Mouse (Mus musculus) layer of hippocampus, adult 9-10 months (tissue): ENCODE results near the gene Gna12.

Experiments
- DNase-seq: peaks from one replicate; pipeline ENCODE4 v3.0.0; 2022; ENCODE audit warnings: low spot score

The Gna12 gene

GRCm38 (mm10) chr5:140752041-140752440 is 78.2 kb downstream of the Gna12 start:
- DNase-seq, result no peak

- DNase-seq, result peak; percentile 48
Measured at GRCm38 (mm10) chr5:140750925-140751324, 79.3 kb downstream of the Gna12 start.

GRCm38 (mm10) chr5:140749062-140749875 is 81.0 kb downstream of the Gna12 start:
- DNase-seq, result peak; percentile 51

DNA sequence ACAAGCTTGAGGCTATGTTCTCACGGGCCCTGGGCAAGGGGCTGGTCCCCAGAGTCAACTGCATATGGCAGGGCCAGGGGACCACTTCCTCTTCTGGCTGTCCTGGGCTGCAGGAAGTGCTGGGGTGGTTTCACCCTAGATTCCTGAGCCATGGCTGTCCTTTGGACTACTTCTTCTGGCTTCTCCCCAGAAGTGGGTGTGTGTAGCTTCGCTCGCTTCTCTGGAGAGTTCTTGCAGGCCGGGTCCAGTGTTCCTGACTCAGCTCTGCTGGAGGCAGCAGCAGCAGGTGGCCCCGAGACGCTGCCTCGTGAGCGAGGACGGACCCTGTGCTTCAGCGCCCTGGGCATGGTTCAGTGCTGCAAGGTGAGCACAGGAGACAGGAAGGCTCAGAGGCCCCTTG is 81.8 kb downstream of the Gna12 start:
- no peak for DNase-seq

- no peak for DNase-seq
Measured at GRCm38 (mm10) chr5:140743706-140744131, 86.5 kb downstream of the Gna12 start.

DNA sequence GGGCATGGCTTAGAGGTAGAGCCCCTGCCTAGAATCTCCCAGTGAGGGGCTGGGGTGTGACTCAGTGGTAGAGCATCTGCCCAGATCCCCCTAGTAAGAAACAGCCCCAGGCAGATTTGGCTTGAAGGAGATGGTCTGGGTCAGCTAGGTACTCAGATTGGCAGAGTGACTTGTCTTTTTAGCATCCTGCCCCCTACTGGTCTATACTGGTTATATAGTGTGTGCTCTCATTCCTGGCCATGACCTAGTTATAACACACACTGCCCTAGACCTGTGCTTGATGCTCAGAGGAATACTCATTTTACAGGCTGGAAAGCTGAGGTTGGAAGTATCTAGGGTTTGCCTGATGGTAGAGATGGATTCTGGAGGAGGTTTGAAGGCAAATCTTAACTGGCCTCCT is 88.4 kb downstream of the Gna12 start:
- peak; percentile 51 for DNase-seq

DNA sequence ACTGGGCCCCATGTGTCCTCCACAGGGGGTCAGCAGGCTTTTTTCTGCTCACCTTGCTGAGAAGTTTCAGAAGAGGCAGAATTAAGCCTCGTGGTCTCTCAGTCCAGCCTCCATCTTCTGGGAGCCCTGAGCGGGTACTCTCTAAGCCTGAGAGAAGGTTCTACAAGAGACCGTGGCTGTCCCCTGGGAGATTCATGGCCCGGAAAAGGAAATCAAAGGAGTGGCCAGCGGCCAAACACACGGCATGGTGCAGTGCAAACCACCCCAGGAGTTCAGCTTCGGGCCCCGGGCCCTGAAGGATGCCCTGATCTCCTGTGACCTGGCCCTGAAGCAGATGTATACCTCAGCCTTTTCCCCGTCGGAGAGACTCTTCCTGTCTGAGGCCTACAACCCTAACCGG is 89.2 kb downstream of the Gna12 start:
- DNase-seq, result no peak

GRCm38 (mm10) chr5:140739813-140740212 is 90.4 kb downstream of the Gna12 start:
- DNase-seq, result no peak

GRCm38 (mm10) chr5:140736166-140736565 is 94.1 kb downstream of the Gna12 start:
- no peak for DNase-seq

DNA sequence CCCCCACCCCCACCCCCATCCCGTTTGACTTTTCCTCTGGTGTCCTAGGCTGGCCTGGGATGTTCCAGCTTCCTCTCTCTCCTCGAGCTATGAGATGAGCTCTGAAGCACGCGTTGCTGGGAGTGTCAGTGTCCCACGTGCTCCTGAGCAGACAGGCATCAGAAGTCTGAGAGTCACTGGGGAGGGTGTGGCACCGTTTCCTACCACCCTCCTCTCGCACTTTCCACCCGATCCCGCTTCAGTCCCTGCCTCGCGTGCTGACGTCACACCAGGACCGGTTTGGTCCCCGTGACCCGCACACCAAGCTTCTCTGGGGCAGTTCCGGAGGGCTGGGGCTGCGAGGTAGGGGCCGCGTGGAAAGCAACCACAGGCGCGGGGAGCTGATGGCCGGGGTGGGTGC is 94.9 kb downstream of the Gna12 start:
- no peak for DNase-seq

- no peak for DNase-seq
Measured at GRCm38 (mm10) chr5:140733336-140733735, 96.9 kb downstream of the Gna12 start.

DNA sequence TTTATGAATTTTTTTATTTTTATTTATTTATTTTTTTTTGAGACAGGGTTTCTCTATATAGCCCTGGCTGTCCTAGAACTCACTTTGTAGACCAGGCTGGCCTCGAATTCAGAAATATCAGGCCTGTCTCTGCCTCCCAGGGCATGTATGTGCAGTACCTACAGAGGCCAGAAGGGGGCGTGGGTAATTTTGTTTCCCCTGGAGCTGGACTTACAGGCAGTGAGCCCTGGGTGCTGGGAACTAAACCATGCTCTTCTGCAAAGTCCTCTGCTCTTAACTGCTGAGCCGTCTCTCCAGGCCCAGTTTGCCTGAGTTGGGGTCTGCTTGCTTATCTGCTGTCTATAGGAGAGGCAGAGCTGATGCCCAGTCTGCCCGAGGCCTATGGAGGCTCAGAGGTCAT is 98.0 kb downstream of the Gna12 start:
- no peak for DNase-seq

DNA sequence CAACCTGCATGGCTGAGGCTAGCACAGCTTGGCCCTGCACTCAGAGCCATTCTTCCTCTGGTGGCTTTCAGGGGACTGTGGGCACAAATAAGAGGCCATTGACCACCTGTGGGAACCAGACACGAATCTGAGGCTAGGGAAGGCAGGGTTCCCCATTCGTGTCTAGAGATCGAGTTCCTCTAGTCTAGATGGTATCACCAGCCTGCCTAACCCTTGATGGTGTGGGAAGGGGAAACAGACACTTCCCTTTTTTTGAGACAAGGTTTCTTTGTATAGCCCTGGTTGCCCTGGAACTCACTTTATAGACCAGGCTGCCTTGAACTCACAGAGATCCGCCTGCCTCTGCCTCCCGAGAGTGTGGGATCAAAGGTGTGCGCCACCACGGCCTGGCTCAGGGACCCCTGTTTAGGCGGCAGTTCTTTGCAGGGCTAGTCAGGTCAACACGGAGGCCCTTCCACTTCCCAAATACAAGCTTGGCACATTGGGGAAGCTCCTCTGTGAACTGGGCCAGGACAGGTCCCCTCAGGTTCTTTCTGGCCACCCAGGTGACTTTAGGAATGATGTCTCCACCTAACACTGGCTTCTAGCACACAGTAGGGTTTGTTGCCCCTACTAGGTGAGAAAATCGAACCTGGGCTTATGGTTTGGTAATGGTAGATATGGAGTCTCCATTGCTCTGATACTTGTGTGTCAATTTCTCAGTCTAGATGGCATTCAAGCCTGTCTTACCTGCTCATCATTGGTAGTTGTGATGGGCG is 99.0 kb downstream of the Gna12 start:
- DNase-seq, result no peak

DNA sequence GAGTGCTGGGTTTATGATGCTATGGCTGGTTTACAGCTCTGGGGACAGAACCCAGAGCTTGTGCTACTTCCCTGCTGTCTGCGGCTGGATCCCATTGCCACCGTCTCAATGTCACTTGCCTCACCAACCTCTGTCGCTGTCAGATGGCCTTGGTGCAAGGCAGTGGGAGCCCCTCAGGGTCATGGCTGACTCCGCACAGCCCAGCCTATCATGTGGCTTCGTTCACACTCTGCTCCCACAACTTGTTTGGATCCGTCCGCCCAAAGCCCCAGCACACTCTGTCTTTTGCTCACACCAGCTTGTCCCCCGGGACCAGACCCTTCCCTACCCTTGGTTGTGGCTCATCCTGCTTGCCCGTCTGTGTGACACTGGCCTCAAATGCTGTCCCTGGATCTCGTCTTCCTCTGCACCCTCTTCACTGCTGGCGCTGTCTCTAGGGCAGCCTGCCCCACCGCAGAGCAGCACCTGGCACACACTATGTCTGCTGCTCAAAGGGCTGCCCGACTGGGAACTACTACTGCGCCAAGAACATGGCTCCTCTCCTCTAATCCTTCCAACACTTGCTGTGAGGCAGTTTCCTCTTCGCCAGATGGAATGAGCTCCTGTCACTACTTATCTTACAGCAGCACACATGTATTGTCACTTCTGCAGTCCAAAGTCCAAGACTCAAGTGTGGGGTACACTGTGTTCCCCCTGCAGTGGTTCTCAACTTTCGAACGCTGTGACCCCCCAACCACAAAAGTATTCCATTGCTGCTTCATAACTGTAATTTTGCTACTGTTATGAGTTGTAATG is 103.1 kb downstream of the Gna12 start:
- DNase-seq, result no peak

DNA sequence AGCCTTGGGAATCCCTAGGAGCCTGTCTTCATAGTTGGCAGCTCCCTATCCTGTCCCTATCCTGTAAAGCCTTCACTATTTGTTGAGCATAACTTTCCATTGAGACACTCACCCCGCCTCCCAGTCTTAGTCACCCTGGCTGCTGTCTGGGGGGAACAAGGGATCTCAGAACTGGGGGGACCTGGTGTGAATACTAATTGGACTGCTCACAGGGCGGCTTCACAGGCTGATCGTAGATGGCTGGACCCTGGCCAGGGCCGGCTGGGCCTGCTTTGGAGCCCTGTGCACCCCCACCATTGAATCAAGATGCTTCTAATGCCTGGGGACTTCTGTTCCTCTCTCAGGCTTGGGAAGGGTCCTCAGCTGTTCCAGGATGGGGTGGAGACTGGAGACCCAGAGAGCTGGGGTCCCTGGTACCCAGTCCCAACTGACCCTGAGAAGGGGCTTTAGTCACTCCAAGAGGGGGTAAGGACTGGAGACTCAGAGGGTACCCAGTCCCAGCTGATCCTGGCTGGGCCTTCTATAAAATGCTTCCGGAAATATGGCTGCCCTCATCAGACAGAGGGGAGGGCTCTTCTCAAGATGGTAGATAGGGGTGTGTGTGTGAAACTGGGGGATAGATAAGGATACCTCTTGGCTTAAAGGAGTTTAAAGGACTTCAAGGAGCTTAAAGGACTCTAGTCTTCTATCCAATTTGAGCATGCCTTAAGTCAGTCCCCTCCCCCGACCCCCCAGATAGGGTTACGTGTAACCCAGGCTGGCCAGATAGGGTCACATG is 104.0 kb downstream of the Gna12 start:
- no peak for DNase-seq

- DNase-seq, result no peak
Measured at GRCm38 (mm10) chr5:140723822-140724221, 106.4 kb downstream of the Gna12 start, which contains the start of gene Amz1. Gene Amz1 (plus strand): TSS chr5:140724127.

GRCm38 (mm10) chr5:140722121-140722520 is 108.1 kb downstream of the Gna12 start:
- DNase-seq, result no peak

DNA sequence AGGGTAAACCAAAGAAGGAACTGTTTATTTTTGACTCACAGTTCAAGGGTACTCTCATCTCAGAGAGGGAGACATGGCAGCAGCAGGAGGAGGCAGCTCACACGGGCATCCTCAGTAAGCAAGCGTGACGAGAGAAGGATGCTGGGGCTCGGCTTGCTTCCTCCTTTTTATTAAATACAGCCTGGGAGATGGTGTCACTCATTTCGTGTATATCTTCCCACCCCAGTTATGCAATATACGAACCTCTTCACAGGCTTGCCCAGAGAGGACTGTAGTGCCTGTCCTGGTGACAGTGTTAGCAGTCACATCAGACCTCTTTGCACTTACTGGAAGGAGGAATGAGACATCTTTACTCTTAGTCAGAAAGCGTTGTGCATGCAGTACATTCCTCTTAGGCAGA is 109.5 kb downstream of the Gna12 start:
- DNase-seq, result no peak

DNA sequence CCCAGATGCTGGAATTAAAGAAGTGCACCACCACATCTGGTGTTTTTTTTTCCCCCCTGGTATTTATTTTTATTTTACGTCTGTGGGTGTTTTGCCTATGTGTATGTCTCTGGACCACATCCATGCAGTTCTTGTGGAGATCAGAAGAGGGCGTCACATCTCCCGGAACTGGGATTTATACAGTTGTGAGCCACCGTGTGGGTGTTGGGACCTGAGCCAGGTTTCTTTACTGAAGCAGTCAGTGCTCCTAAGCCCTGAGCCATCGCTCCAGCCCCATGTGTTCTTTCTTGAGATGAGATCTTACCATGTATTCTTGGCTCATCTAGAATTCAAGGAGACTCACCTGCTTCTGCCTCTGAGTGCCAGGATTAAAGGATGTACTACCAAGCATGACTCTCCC is 119.2 kb downstream of the Gna12 start:
- DNase-seq, result no peak

- DNase-seq, result no peak
Measured at GRCm38 (mm10) chr5:140710315-140710714, 119.9 kb downstream of the Gna12 start.
